Mouse (Mus musculus) neural tube, embryonic 10.5 days (tissue): ENCODE measurements around the gene Lcat.
A peak's percentile ranks its signal among the peaks of the same experiment; 100 is the strongest.
"Not testable (repeated sequence)": the region's sequence is repeated elsewhere in the genome, so short reads cannot be mapped to it uniquely, and the experiment has no call there.

Source experiments
- DNase-seq: peaks from one replicate; pipeline ENCODE4 v3.0.0-alpha.2; 2017; ENCODE audit warnings: low spot score; ENCODE audit errors: extremely low spot score

Lcat gene

DNA sequence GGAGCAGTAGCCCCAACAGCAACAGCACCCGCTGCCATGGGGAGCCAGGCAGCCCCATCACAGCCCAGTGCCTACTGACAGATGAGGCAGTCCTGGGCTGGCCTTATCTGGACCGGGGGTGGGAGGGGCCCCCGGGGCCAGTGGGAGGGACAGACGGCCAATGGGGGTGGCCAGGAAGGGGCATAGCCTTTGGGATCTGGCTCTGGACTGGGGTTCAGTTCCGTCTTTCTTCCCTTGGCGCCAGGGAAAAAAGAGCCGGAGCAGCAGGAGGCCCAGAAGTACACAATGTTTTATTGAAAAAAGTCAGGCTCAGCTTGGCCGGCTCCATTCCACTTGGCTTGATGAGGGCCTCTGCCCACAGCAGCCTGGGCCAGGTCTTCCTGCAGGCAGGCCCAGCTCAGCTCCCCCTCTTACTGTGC, at the start of gene Lcat:
Gene Lcat, minus strand, starts transcription at position 62 of the 419 bp plus-strand sequence.
- no peak for DNase-seq

GRCm38 (mm10) chr8:105992499-105992898, 49.3 kb upstream of the Lcat start:
- no peak for DNase-seq

- DNase-seq, result no peak
Measured at GRCm38 (mm10) chr8:105991546-105991945, 48.4 kb upstream of the Lcat start.

DNA sequence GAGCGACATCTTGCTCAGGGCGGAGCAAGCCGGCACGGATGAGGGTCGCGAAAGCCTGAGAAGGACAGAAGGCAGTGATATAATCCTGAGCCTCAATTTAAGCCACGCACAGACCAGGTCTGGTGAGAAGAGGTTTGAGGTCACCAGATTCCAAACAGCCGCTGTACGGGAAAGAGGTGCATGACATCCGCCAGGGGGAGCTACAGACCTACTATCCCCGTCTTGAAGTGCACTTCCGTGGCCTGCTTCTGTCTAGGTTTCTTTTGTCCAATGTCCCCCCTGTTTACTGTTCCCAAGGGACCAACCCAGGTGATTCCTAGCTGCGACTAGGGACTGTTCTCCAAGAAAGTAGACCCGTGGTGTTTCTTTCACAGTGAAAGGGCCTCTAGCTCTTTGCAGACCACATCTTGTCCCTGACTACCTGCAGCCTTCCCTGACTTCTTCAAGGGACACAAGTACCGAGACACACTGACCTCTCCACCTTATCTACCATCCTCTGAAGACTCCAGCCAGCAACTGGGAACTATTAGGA, 47.7 kb upstream of the Lcat start, which contains the start of gene Dus2:
Gene Dus2, plus strand, starts transcription at position 482 of the 532 bp plus-strand sequence.
- DNase-seq, result peak; percentile 79

DNA sequence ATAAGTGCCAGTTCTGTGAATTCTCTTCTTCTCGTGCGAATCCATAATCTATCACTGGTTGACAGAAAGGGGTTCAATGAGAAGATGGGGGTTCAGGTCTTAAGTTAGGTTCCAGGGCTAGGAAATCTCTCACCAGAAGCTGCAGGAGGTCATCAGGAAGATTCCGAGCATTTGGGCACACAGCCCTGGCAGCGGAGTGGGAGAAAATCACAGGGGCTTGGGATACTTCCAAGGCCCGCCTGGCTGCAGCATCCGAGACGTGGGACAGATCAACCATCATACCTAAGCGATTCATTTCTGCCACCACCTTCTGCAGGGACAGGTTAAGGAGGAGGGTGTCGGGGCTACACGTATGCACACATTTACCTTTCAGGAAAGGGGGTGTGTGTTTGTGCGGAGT, 45.4 kb upstream of the Lcat start:
- DNase-seq, result no peak

DNA sequence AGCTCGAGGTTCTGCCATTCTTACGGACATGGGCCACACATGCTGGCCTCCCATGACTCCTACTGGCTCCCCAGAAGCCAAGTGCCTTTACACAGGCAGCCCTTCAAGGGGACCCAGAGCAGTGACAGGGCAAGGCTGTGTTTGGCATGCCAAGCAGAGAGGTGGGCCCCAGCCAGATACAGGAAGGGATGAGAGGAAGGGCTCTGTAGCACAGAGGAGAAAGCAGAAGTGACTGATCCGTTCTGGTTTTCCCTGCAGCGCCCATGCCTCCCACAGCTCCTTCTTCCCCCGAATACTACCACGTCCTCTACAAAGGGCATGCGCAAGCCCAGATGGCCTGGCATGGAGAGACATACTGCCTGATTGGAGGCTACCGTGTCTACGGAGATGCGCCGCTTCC, 40.2 kb upstream of the Lcat start:
- DNase-seq, result not testable (repeated sequence)

DNA sequence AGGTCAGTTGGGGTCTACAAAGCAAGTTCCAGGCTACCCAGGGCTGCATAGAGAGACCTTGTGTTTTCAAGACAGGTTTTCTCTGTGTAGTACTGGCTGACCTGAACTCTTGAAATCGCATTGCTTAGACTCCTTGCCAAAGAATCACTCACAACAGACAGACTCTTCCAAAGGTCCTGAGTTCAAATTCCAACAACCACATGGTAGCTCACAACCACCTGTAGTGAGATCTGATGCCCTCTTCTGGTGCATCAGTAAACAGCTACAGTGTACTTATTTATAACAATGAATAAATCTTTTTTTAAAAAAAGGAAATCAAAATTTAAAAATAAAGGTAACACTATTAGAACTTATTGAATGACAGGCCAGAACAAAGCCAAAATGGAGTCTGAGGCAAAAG, 38.0 kb upstream of the Lcat start:
- no peak for DNase-seq

DNA sequence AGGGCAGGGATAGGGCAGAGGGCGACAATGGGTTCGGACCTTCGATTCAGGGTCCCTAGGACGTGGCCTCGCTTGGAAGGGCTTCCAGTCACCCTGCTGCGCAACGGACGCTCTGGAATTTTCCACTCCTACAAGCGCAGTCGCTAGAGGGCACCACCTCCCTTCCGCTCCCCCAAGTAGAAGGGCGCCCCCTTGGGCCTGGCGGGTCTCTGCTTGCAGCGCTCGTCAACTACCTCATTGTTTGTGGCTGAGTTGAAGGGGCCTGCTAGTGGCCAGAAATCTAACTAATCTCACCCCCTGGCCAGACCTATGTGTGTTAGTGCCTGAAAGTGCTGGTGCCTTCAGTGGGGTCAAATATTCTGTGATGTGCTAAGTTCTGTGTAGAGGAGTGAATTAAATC, 36.1 kb upstream of the Lcat start, which contains the start of gene Dpep3:
Gene Dpep3, minus strand, starts transcription at position 105 of the 400 bp plus-strand sequence.
- DNase-seq, result no peak

GRCm38 (mm10) chr8:105975363-105975762, 32.2 kb upstream of the Lcat start:
- no peak for DNase-seq

DNA sequence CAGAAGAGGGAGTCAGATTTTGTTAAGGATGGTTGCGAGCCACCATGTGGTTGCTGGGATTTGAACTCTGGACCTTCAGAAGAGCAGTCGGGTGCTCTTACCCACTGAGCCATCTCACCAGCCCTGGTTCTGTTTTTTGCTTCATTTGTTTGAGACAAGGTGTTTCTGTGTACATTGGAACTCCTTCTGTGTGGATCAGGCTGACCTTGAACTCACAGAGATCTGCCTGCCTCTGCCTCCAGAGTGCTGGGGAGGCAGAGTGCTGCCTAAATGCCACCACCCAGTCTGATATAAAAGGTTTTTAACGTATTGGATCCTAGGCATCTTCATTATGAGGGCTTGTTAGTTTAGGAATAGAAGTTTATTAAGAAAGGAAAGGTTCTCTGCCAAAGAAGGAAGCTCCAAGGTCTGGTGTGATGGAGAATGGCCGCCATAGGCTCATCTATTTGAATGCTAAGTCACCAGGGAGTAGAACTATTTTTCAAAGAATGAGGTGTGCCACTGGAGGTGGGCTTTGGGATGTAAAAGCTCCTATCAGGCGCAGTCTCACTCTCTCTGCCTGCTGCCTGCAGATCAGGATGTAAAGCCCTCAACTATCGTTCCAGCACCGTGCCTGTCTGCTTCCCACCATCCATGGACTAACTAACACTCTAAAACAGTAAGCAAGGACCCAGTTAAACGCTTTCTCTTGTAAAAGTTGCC, 28.0 kb upstream of the Lcat start:
- no peak for DNase-seq

DNA sequence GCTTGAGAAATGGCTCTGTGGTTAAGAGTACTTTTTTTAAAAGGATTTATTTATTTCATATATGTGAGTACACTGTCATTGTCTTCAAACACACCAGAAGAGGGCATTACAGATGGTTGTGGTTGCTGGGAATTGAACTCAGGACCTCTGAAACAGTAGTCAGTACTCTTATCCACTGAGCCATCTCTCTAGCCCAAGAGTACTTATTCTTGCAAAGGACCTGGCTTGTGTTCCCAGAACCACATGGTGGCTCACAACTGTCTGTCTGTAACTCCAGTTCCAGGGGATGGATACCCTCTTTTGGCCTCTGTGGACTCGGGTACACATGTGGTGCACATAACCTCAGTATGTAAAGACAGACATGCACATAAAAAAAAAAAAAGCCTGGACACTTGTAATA, 26.2 kb upstream of the Lcat start:
- DNase-seq, result no peak

DNA sequence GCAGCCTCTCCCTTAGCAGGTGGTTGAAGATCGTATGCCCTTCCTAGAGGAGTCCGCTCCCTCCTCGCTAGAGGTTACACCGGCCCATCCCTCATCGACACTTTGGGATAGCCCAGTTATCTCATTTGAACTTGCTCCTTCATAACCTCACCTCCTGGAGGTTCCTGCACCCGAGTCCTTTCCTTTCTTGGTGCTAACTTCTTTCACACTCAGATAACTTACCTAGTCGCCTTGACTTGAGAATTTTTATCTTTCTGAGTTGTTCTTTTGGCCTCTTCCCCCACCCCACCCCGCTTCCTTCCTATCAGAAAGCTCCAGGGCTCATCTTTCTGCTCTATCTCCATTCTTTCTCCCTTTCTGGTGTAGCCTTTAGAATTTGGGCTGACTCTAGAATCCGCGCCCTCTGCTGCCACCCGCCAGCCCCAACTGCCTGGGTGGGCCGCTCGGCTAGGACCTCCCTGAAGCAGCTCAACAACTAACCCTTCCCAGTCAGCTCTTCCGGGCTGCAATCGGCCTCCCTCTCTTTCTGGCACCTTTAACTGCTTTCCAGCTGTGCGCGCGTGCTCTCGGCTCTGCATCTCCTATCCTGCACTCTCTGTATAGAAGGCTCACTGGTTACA, 23.6 kb upstream of the Lcat start:
- peak; percentile 65 for DNase-seq

- peak; percentile 80 for DNase-seq
Measured at GRCm38 (mm10) chr8:105965905-105966341, 22.7 kb upstream of the Lcat start, which contains the start of gene Slc12a4. Gene Slc12a4, minus strand, starts transcription at chr8:105966097.

- DNase-seq, result no peak
Measured at GRCm38 (mm10) chr8:105965266-105965904, 22.2 kb upstream of the Lcat start.

DNA sequence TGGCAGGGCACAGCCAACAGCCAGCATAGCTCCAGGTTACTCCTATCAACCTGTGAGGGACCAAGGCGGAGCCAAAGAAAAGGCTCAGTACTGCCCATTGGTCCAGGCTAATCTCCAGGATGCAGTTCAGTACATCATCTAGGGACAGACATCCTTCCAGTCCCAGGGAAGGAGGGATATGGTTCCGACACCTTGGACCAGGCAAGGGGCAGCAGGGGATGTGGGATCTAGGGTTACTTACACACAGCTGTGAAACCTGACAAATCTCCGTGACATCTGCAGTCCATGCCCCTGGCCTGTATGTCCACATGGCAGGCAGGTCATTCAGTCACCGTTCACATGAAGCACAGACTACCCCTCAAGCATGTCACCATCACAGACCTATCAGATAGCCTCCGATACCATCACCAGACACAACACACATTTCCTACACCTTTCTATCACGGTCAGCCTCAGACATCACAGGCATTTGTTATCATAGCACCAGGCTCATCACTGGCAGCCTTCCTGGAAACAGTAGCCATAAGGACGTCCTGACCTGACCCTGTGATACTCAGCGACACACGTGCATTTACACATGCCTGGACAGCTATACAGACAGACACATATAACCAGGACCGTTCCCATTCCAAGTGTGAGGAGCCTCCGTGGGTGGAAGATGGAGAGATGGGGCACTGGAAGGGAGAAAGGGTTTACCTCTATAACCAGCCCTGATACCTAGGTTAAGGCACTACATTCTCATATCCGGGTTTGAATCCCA, 21.5 kb upstream of the Lcat start:
- no peak for DNase-seq

- DNase-seq, result no peak
Measured at GRCm38 (mm10) chr8:105961536-105961935, 18.4 kb upstream of the Lcat start.

DNA sequence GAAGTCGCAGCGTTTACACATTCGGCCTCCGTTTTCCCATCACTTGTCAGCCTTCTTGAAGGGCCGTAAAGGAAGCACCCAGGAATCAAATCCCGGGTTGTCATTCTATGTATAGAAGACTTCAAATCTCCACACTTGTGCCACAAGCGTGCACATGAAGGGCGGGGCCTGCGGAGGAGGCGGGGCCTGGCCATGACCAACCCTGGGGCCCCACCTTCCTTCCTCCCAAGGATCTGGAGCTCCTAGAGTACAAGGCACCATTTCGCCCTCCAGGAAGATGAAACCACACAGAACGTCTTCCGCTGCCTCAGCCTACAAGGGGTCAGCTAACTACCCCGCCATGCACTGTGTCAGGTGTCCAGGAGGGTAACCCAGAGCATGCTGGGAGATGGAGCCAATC, 17.9 kb upstream of the Lcat start:
- DNase-seq, result no peak

DNA sequence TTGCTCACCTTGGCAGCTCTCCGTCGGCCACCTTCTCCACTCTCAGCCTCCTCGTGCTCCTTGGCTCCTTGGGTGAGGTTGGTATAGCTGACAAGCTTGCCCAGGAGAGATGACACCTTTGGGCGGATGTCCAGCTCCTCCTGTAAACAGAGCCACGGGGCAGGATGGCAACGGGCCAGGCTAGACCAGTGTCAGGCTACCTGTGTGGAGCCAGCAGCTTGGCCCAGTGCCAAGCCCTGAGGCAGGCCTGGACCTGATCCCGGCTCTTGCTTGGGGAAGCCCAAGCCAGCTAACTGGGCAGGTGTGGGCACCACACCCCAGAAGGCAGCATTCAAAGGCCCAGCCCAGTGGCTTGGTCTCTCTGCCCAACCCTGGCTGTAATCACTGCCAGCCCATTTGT, 16.2 kb upstream of the Lcat start:
- no peak for DNase-seq

DNA sequence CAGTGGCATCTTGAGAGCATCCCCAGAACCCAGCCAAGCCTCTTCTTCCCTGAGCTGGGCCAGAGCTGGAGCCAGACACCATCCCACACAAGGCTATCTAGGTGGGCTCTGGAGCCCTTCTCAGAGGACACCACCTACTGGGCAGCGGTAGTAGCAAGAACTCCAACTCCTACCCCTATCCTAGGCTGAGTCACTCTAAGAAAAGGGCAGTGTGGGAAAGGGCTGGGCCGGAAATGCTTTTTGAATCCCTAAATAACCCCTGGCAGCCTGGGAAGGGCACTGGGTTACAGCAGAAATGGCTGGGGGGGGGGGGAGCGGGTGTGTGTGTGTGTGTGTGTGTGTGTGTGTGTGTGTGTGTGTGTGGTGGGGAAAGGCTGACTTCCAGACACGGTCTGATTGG, 14.6 kb upstream of the Lcat start:
- DNase-seq, result no peak

GRCm38 (mm10) chr8:105956556-105956955, 13.4 kb upstream of the Lcat start:
- DNase-seq, result no peak

- no peak for DNase-seq
Measured at GRCm38 (mm10) chr8:105951057-105951659, 8.0 kb upstream of the Lcat start.
